Mouse (Mus musculus) midbrain, embryonic 10.5 days (tissue): ENCODE results near the gene Fry. TPM values are rescaled to one million over a fixed set of nuclear protein-coding genes. Genes with fewer than 3 reads are reported as not detected.
A peak's percentile ranks its signal among the peaks of the same experiment; 100 is the strongest.

ENCODE experiments used
- DNase-seq: peaks from one replicate; pipeline ENCODE4 v3.0.0-alpha.2; 2017; ENCODE audit warnings: low spot score
- H3K27ac ChIP-seq: fragments of 300-500 bp; sonication (generic); replicated peaks from 2 replicates; pipeline ENCODE4 v1.5.1; 2016; ENCODE audit warnings: mild to moderate bottlenecking
- H3K27me3 ChIP-seq: fragments of 300-500 bp; sonication (generic); 2 replicates; pipeline ENCODE4 v1.6.1; 2016; ENCODE audit warnings: low read depth, mild to moderate bottlenecking; ENCODE audit not compliant: poor library complexity, severe bottlenecking
- H3K36me3 ChIP-seq: fragments of 300-500 bp; sonication (generic); 2 replicates; pipeline ENCODE4 v1.6.1; 2016; ENCODE audit warnings: mild to moderate bottlenecking, moderate library complexity
- H3K4me1 ChIP-seq: fragments of 300-500 bp; sonication (generic); 2 replicates; pipeline ENCODE4 v1.6.1; 2016
- H3K4me3 ChIP-seq: fragments of 300-500 bp; sonication (generic); 2 replicates; pipeline ENCODE4 v1.5.1; 2016; ENCODE audit warnings: mild to moderate bottlenecking, moderate library complexity
- H3K9me3 ChIP-seq: fragments of 300-500 bp; sonication (generic); replicated peaks from 2 replicates; pipeline ENCODE4 v1.6.1; 2016; ENCODE audit warnings: mild to moderate bottlenecking
- WGBS: fragments of 180-500 bp; shearing (Covaris S2); methylation state at CpG from one replicate; pipeline ENCODE4 v1.1.7; 2016; 5-methylcytosine and 5-hydroxymethylcytosine counted together
- polyA plus RNA-seq: library from polyadenylated mRNA; unstranded; fragments of >200 nt; fragmentation: Nextera tagmentation; extraction: Ambion mirVana; gene quantifications from 2 replicates; pipeline ENCODE4 v1.2.1, GENCODE M21; 2016

The Fry gene
- polyA plus RNA-seq, 1 experiment from 2014 or later, result 3.4 TPM

- no peaks in the 10 kb centered on the region for H3K9me3 ChIP-seq
- H3K4me3 ChIP-seq, result no peak overlapping the region
- no peaks in the 10 kb centered on the region for H3K27me3 ChIP-seq
- DNase-seq, result no peak
- H3K27ac ChIP-seq, result no peak overlapping the region
- H3K4me1 ChIP-seq, result peaks cover 12% of the 10 kb centered on the region
- WGBS, result 84% methylated on average over 8 of the region's 8 CpGs
- no peaks in the 10 kb centered on the region for H3K36me3 ChIP-seq
These were observed 256.5 kb downstream of the Fry start for GRCm38 (mm10) chr5:150374778-150375559.

GRCm38 (mm10) chr5:150378586-150378985 is 260.1 kb downstream of the Fry start:
- Histone ChIP-seq H3K27ac (no peak overlapping the region), H3K36me3 (no peaks in the 10 kb centered on the region), H3K9me3 (no peaks in the 10 kb centered on the region), H3K4me3 (no peak overlapping the region), H3K4me1 (no peaks in the 10 kb centered on the region), H3K27me3 (no peaks in the 10 kb centered on the region)
- no peak for DNase-seq
- whole genome bisulfite sequencing, result 87% methylated on average over 18 of the region's 18 CpGs

- H3K36me3 ChIP-seq, result no peaks in the 10 kb centered on the region
- DNase-seq, result no peak
- H3K4me3 ChIP-seq, result no peak overlapping the region
- 90% methylated on average over 10 of the region's 10 CpGs for WGBS
- H3K27ac ChIP-seq, result no peak overlapping the region
- no peaks in the 10 kb centered on the region for H3K4me1 ChIP-seq
- H3K27me3 ChIP-seq, result no peaks in the 10 kb centered on the region
- H3K9me3 ChIP-seq, result no peaks in the 10 kb centered on the region
These were observed 262.3 kb downstream of the Fry start for GRCm38 (mm10) chr5:150380767-150381166.

GRCm38 (mm10) chr5:150382411-150382810 is 264.0 kb downstream of the Fry start:
- no peak for DNase-seq
- H3K9me3 ChIP-seq, result no peaks in the 10 kb centered on the region
- H3K27me3 ChIP-seq, result no peaks in the 10 kb centered on the region
- H3K4me1 ChIP-seq, result no peaks in the 10 kb centered on the region
- H3K4me3 ChIP-seq, result no peak overlapping the region
- 83% methylated on average over 5 of the region's 5 CpGs for WGBS
- no peaks in the 10 kb centered on the region for H3K36me3 ChIP-seq
- no peak overlapping the region for H3K27ac ChIP-seq

GRCm38 (mm10) chr5:150384272-150385215 is 266.1 kb downstream of the Fry start:
- DNase-seq, result no peak
- Histone ChIP-seq H3K27ac (no peak overlapping the region), H3K36me3 (no peaks in the 10 kb centered on the region), H3K27me3 (no peaks in the 10 kb centered on the region), H3K4me1 (no peaks in the 10 kb centered on the region), H3K4me3 (no peak overlapping the region), H3K9me3 (no peaks in the 10 kb centered on the region)
- 77% methylated on average over 17 of the region's 17 CpGs for WGBS

GRCm38 (mm10) chr5:150385224-150385623 is 266.8 kb downstream of the Fry start:
- H3K4me3 ChIP-seq, result no peak overlapping the region
- H3K36me3 ChIP-seq, result no peaks in the 10 kb centered on the region
- WGBS, result 80% methylated on average over 7 of the region's 7 CpGs
- no peak overlapping the region for H3K27ac ChIP-seq
- H3K4me1 ChIP-seq, result no peaks in the 10 kb centered on the region
- no peaks in the 10 kb centered on the region for H3K9me3 ChIP-seq
- H3K27me3 ChIP-seq, result no peaks in the 10 kb centered on the region
- DNase-seq, result no peak

GRCm38 (mm10) chr5:150388623-150389022 is 270.2 kb downstream of the Fry start:
- WGBS, result 84% methylated on average over 12 of the region's 12 CpGs
- Histone ChIP-seq H3K9me3 (no peaks in the 10 kb centered on the region), H3K27ac (no peak overlapping the region), H3K27me3 (no peaks in the 10 kb centered on the region), H3K36me3 (no peaks in the 10 kb centered on the region), H3K4me1 (no peaks in the 10 kb centered on the region), H3K4me3 (no peak overlapping the region)
- no peak for DNase-seq

- Histone ChIP-seq H3K4me3 (no peak overlapping the region), H3K9me3 (peaks cover 6% of the 10 kb centered on the region; the same call in 1 of the 2 replicates), H3K27ac (no peak overlapping the region), H3K36me3 (peaks cover 5% of the 10 kb centered on the region; the same call in 1 of the 2 replicates), H3K27me3 (no peaks in the 10 kb centered on the region), H3K4me1 (no peaks in the 10 kb centered on the region)
- 90% methylated on average over 10 of the region's 10 CpGs for WGBS
- DNase-seq, result no peak
These were observed 271.3 kb downstream of the Fry start for GRCm38 (mm10) chr5:150389589-150390377.

GRCm38 (mm10) chr5:150390422-150390821 is 272.0 kb downstream of the Fry start:
- Histone ChIP-seq H3K4me3 (no peak overlapping the region), H3K9me3 (peaks cover 9% of the 10 kb centered on the region; the same call in 1 of the 2 replicates), H3K27me3 (no peaks in the 10 kb centered on the region), H3K36me3 (peaks cover 5% of the 10 kb centered on the region; the same call in 1 of the 2 replicates), H3K27ac (no peak overlapping the region), H3K4me1 (no peaks in the 10 kb centered on the region)
- no peak for DNase-seq
- 85% methylated on average over 7 of the region's 7 CpGs for WGBS

GRCm38 (mm10) chr5:150394645-150395044 is 276.2 kb downstream of the Fry start:
- no peak for DNase-seq
- Histone ChIP-seq H3K27me3 (no peaks in the 10 kb centered on the region), H3K9me3 (peaks cover 9% of the 10 kb centered on the region; the same call in 1 of the 2 replicates), H3K4me1 (no peaks in the 10 kb centered on the region), H3K4me3 (no peak overlapping the region), H3K36me3 (peaks cover 5% of the 10 kb centered on the region; the same call in 1 of the 2 replicates), H3K27ac (no peak overlapping the region)
- WGBS, result 96% methylated on average over 6 of the region's 6 CpGs

GRCm38 (mm10) chr5:150402832-150403447 is 284.5 kb downstream of the Fry start:
- Histone ChIP-seq H3K4me1 (peaks cover 4% of the 10 kb centered on the region; the same call in 1 of the 2 replicates), H3K27ac (no peak overlapping the region), H3K4me3 (peak overlapping the region; percentile 37), H3K36me3 (peaks cover 3% of the 10 kb centered on the region; the same call in 1 of the 2 replicates), H3K9me3 (no peaks in the 10 kb centered on the region), H3K27me3 (no peaks in the 10 kb centered on the region)
- DNase-seq, result peak; percentile 26
- 25% methylated on average over 13 of the region's 13 CpGs for WGBS

- 85% methylated on average over 8 of the region's 8 CpGs for WGBS
- no peaks in the 10 kb centered on the region for H3K9me3 ChIP-seq
- peaks cover 3% of the 10 kb centered on the region; the same call in 1 of the 2 replicates for H3K36me3 ChIP-seq
- no peak for DNase-seq
- no peak overlapping the region for H3K4me3 ChIP-seq
- peaks cover 10% of the 10 kb centered on the region; the same call in 1 of the 2 replicates for H3K4me1 ChIP-seq
- no peak overlapping the region for H3K27ac ChIP-seq
- H3K27me3 ChIP-seq, result no peaks in the 10 kb centered on the region
These were observed 286.4 kb downstream of the Fry start for GRCm38 (mm10) chr5:150404867-150405266.
